Comparison of ENCODE assay signal across 16 mouse cellular contexts in genomic region chr7:77087266-77087665, GRCm38 (mm10).
"Had no signal": no experiment of that assay in that cellular context is flagged by ENCODE, and none has a peak within 500 bp of the region (broad histone marks: within the 10 kb centered on the region; RNA-seq: fewer than 3 reads in every experiment).

No protein-coding gene starts in this region.

- H3K9me3 ChIP-seq: midbrain, embryonic 10.5 days; midbrain, embryonic 15.5 days; neural tube, embryonic 13.5 days; neural tube, embryonic 15.5 days; stomach, embryonic 15.5 days had no signal

- DNase-seq: lung, adult 18-20 months; lung, embryonic 14.5 days; lung, postnatal 10 days; lung, postnatal 4 days; right cerebral cortex, postnatal 14 days; thymus, adult 2 months; thymus, postnatal 25 days; thymus, postnatal 4 days had no signal

- H3K4me1 ChIP-seq: midbrain, embryonic 10.5 days; midbrain, embryonic 15.5 days; neural tube, embryonic 13.5 days; neural tube, embryonic 15.5 days; stomach, embryonic 15.5 days had no signal

- H3K9ac ChIP-seq: liver, embryonic 14.5 days; lung, embryonic 14.5 days; midbrain, embryonic 15.5 days; neural tube, embryonic 13.5 days; neural tube, embryonic 15.5 days; stomach, embryonic 15.5 days had no signal

- ATAC-seq: midbrain, embryonic 15.5 days had no signal

- H3K4me3 ChIP-seq: midbrain, embryonic 10.5 days; midbrain, embryonic 15.5 days; myocyte; neural tube, embryonic 13.5 days; neural tube, embryonic 15.5 days; stomach, embryonic 15.5 days had no signal

- H3K27ac ChIP-seq: liver, embryonic 14.5 days; midbrain, embryonic 10.5 days; midbrain, embryonic 15.5 days; neural tube, embryonic 13.5 days; neural tube, embryonic 15.5 days; stomach, embryonic 15.5 days; stomach, postnatal 0 days had no signal

- H3K36me3 ChIP-seq: midbrain, embryonic 10.5 days; midbrain, embryonic 15.5 days; neural tube, embryonic 13.5 days; neural tube, embryonic 15.5 days; stomach, embryonic 15.5 days had no signal

- H3K27me3 ChIP-seq: midbrain, embryonic 15.5 days; neural tube, embryonic 13.5 days; neural tube, embryonic 15.5 days; stomach, embryonic 15.5 days had no signal

- H3K4me2 ChIP-seq: lung, embryonic 14.5 days; midbrain, embryonic 15.5 days; neural tube, embryonic 13.5 days; neural tube, embryonic 15.5 days; stomach, embryonic 15.5 days had no signal
